Mouse (Mus musculus) testis, adult 2 months (tissue): ENCODE results near the gene Acvr1b. TPM values are rescaled to one million over a fixed set of nuclear protein-coding genes. Genes with fewer than 3 reads are reported as not detected.

Experiments used
- H3K27ac ChIP-seq: fragments of 200-500 bp; 2 replicates; pipeline ENCODE4 v1.5.1; 2012; ENCODE audit warnings: low read depth, low read length; ENCODE audit not compliant: control insufficient read depth, insufficient read depth
- H3K27me3 ChIP-seq: fragments of 200-500 bp; 2 replicates; pipeline ENCODE4 v1.6.1; 2012; ENCODE audit warnings: mild to moderate bottlenecking, low read length, moderate library complexity; ENCODE audit not compliant: control insufficient read depth, insufficient read depth
- H3K36me3 ChIP-seq: fragments of 200-500 bp; 2 replicates; pipeline ENCODE4 v1.6.1; 2012; ENCODE audit warnings: mild to moderate bottlenecking, low read length; ENCODE audit not compliant: control insufficient read depth, insufficient read depth
- H3K4me1 ChIP-seq: fragments of 200-500 bp; 2 replicates; pipeline ENCODE4 v1.6.1; 2012; ENCODE audit warnings: low read length; ENCODE audit not compliant: control insufficient read depth, insufficient read depth
- H3K4me3 ChIP-seq: fragments of 200-500 bp; 2 replicates; pipeline ENCODE4 v1.5.1; 2012; ENCODE audit warnings: low read depth, mild to moderate bottlenecking, low read length, moderate library complexity, mixed read lengths; ENCODE audit not compliant: control insufficient read depth
- CTCF ChIP-seq: fragments of 200-500 bp; IDR thresholded peaks from 2 replicates; pipeline ENCODE4 v1.5.1; 2012; ENCODE audit warnings: low read depth, mild to moderate bottlenecking, inconsistent platforms, low read length, moderate library complexity; ENCODE audit not compliant: control insufficient read depth, insufficient read depth, insufficient replicate concordance
- POLR2A ChIP-seq: fragments of 200-500 bp; IDR thresholded peaks from 2 replicates; pipeline ENCODE4 v1.6.1; 2012; ENCODE audit warnings: low read depth, mild to moderate bottlenecking, inconsistent platforms, low read length, moderate library complexity; ENCODE audit not compliant: control insufficient read depth
- polyA plus RNA-seq: library from polyadenylated mRNA; depleted of rRNA; stranded (reverse); fragments of >200 nt; gene quantifications from 2 replicates; pipeline ENCODE4 v1.2.3, GENCODE M21; 2012; rRNA removed

The Acvr1b gene
- 15.2 and 16.7 TPM in 2 replicates for polyA plus RNA-seq

DNA sequence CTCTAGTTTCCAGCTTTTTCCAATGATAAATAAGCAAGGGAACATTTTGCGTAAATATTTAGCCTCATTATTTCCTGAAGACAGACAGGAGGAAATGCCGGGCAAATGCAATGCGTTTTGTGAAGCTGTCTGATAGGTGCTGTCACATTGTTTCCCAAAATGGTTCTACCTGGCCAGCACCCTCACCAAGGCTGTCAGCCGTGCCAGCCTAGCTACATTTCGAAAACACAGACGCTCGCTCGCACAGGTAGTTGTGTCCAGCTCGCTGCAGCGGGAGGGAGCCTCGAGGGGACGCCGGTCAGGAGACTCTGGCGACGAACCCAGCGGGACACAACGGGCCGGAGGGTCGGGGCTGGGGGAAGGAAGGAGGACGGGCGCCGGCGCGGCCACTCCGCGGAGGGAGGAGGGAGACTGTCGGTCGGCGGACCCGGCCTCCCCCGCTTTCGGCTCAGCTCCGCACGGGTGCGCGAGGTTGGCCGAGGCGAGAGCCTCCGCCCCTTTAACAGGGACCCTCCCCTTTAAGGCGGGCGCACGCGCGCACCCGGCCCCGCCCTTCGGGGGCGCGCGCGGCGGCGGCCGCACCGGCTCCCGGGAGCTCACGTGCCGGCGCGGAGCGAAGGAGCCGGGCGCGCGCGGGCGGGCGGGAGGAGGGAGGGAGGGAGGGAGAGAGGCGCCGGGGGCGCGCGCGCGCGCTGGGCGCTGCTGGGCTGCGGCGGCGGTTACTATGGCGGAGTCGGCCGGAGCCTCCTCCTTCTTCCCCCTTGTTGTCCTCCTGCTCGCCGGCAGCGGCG, at the start of gene Acvr1b:
Gene Acvr1b, plus strand, starts transcription at position 647 of the 791 bp plus-strand sequence.
- Histone ChIP-seq H3K27ac (peak within 1 kb of the TSS; percentile 91), H3K4me1 (peaks cover 15% of the 10 kb centered on the region), H3K36me3 (no peaks in the 10 kb centered on the region), H3K27me3 (no peaks in the 10 kb centered on the region), H3K4me3 (peak within 1 kb of the TSS; percentile 100)
- no peak for TF ChIP-seq CTCF
- TF ChIP-seq POLR2A: peak; percentile 49

GRCm38 (mm10) chr15:101125561-101125960, 48.3 kb upstream of the Acvr1b start:
- H3K27me3 ChIP-seq: peaks cover 3% of the 10 kb centered on the region; the same call in 1 of the 2 replicates
- H3K4me1 ChIP-seq: peaks cover 26% of the 10 kb centered on the region

DNA sequence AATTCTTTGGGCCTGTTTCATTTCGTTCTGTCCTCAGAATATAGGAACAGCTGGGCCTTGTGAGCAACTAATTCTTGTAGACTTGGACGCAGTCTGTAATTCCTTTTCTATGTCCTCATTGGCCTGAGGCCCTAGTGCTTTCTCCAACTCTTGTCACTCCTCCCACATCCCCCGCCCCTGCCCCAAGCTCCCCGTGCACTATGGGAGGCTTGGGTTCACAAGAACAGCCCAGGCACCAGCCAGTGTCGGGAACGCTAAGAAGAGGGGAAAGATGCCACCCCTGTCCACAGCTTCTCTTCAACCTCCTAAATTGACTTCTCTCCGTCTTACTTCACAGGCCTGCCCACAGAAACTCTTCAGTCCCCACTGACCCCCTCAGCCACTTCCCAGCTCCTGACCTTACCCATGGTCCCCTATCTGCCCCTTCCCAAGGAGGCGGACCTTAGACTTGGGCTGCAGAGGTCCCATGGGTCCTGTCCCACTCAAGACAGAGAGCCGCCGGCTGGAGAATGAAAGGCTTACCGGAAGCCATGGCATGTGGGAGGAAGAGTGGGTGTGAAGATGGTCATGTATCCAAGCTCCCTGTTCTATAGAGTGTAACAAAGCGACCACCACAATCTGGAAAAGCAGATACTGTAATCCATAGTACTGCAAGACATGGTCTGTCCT, 46.9 kb upstream of the Acvr1b start:
- peak overlapping the region; percentile 23; the same call in 1 of the 2 replicates for H3K27ac ChIP-seq
- H3K4me3 ChIP-seq: 0 out of 2 replicates have a peak overlapping the region, but pooled peaks have one; percentile 8
- TF ChIP-seq CTCF (no peak), POLR2A (no peak)
- peaks cover 3% of the 10 kb centered on the region; the same call in 1 of the 2 replicates for H3K27me3 ChIP-seq
- peaks cover 26% of the 10 kb centered on the region for H3K4me1 ChIP-seq
- no peaks in the 10 kb centered on the region for H3K36me3 ChIP-seq

More at GRCm38 (mm10) chr15:101125561-101125960, 48.3 kb upstream of the Acvr1b start:
- H3K27ac ChIP-seq: no peak overlapping the region
- TF ChIP-seq CTCF (no peak), POLR2A (no peak)
- H3K4me3 ChIP-seq: no peak overlapping the region
- no peaks in the 10 kb centered on the region for H3K36me3 ChIP-seq

- H3K4me1 ChIP-seq: peaks cover 26% of the 10 kb centered on the region
- H3K27ac ChIP-seq: peak within 1 kb of the TSS; percentile 75
- TF ChIP-seq CTCF (no peak), POLR2A (no peak; the same call in 1 of the 2 replicates)
- H3K4me3 ChIP-seq: peak within 1 kb of the TSS; percentile 38
- H3K36me3 ChIP-seq: no peaks in the 10 kb centered on the region
- peaks cover 3% of the 10 kb centered on the region; the same call in 1 of the 2 replicates for H3K27me3 ChIP-seq
Observed at GRCm38 (mm10) chr15:101128181-101129089, 45.4 kb upstream of the Acvr1b start, which contains the start of gene Acvrl1. Gene Acvrl1, plus strand, starts transcription at chr15:101128522.

- TF ChIP-seq CTCF (no peak), POLR2A (no peak)
- Histone ChIP-seq H3K27me3 (peaks cover 3% of the 10 kb centered on the region; the same call in 1 of the 2 replicates), H3K4me3 (peak overlapping the region; percentile 38), H3K36me3 (no peaks in the 10 kb centered on the region), H3K4me1 (peaks cover 26% of the 10 kb centered on the region), H3K27ac (no peak overlapping the region)
Observed at GRCm38 (mm10) chr15:101129412-101129811, 44.5 kb upstream of the Acvr1b start.

DNA sequence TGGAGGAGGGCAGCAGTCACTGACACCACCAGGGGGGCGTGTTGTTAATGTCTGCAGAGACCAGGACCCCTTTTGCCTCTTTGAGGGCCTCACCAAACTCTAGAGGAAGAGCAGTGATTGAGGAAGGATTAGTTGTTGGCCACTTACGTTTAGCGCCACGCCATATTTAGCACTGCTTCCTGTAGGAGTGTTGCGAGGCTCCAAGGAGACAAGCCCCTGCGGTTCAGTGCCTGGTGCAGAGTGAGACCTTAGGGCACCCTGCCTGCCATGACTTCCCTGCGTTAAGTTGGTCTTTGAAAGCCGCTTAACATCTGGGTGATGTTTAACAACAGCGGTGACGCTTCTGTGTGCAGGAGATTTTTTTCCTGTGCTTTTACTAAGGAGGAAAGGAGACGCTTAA, 42.4 kb upstream of the Acvr1b start:
- no peak overlapping the region for H3K27ac ChIP-seq
- H3K4me1 ChIP-seq: peaks cover 26% of the 10 kb centered on the region
- H3K4me3 ChIP-seq: no peak overlapping the region
- TF ChIP-seq POLR2A: no peak
- no peak for TF ChIP-seq CTCF
- no peaks in the 10 kb centered on the region for H3K36me3 ChIP-seq
- peaks cover 3% of the 10 kb centered on the region; the same call in 1 of the 2 replicates for H3K27me3 ChIP-seq

- TF ChIP-seq POLR2A: no peak
- TF ChIP-seq CTCF: no peak
- H3K36me3 ChIP-seq: no peaks in the 10 kb centered on the region
Observed at GRCm38 (mm10) chr15:101132041-101132440, 41.8 kb upstream of the Acvr1b start.

More at GRCm38 (mm10) chr15:101132041-101132440, 41.8 kb upstream of the Acvr1b start:
- Histone ChIP-seq H3K4me3 (no peak overlapping the region), H3K4me1 (peaks cover 24% of the 10 kb centered on the region), H3K27me3 (peaks cover 3% of the 10 kb centered on the region; the same call in 1 of the 2 replicates), H3K27ac (no peak overlapping the region)
